Mouse (Mus musculus) B cell, adult 2 months (primary cell): ENCODE results near the gene Whamm.
A peak's percentile ranks its signal among the peaks of the same experiment; 100 is the strongest.

Experiments used
- DNase-seq, 2 experiments: peaks; one replicate each; pipeline ENCODE4 v3.0.0; 2022

Gene Whamm

DNA sequence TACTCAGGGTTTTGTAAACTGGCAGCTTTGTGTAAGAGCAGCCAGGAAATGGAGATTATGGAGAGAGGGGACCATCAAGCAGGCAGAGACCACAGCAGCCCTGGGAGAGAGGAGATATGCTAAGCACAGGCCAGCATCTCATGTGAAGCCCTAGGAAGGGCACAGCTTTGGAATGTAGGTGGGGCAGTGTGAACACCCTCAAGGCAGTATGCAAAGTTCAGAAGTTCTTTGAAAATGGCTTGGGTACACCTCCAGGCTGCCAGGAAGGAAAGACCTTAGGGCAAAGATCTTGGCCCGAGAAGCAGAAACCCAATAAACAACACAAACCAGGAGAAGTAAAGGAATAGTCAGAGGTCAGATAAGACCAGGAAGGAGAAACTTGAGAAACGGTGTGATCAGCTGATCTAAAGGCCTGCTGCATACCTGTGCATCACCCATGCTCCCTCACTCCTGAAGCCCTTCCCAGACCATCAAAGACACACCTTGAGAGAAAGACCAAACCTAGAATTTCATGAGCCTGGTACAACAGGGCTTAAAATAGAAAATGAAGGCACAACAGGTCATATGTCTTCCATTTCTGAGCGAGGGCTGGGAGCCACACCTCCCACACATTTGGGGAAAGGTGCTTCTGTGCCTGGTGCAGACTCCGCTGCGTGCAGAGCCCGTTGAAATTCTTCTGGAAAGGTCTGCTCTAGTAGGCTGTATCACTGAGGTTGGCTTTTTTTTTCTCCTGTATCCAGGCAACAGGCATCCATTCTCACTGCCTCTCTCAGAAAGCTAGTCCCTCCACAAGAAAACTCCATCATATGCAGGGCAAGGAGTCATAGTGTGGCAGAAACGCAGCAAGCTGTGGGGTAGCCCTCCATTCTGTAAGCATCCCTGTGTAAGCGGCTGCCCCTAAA is 28.6 kb downstream of the Whamm start:
- no peak for DNase-seq

DNA sequence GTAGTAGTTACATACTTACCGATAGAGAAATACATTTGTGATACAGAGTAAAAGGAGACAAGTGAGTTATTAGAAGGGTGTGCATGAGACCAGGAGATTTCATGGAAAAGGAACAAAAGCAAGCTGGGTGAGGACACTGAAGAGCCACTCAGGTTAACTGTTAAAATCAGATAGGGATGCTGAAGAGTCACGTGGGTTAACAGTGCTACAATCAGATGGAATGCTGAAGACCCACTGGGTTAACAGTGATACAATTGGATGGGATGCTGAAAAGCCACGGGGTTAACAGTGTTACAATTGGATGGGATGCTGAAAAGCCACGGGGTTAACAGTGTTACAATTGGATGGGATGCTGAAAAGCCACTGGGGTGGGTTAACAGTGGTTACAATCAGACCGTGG is 33.9 kb downstream of the Whamm start:
- DNase-seq = no peak

DNA sequence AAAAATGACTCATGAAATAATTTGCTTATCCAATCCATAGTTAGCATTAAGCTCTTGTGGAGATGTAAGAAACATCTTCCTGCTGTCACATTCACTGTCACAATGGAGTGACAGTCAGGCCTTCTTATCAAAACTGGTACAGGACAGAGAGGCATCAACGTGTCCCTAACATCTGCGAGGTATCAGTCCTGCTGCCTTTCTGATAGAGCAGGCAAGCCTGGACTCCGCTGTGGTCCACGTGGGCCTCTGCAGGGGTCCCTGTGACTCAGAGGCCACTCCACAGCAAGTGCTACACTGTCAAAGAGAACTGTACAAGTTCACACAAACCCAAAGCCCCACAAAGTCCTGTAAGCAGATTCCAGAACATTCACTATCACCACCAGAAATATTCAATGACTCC is 34.4 kb downstream of the Whamm start:
- no peak for DNase-seq

DNA sequence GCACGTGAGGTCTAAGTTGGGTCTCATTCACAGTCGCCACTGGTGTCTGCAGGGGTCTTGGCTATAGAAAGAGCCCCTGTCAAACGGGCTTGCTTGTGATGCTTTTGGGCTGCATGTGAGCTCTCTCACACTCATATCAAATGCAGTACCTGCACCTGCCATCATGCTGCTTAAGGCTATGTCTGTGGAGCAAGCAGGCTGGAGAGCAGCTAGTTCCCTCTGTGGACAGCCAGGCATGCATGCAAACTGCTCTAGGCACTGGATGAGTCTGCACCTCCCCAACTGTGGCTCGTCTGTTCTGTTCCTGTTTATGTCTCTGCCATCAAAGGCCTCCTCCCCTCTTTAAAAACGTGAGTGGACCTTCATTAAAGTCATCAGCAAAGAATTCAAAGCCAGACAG is 35.4 kb downstream of the Whamm start:
- no peak for DNase-seq

DNA sequence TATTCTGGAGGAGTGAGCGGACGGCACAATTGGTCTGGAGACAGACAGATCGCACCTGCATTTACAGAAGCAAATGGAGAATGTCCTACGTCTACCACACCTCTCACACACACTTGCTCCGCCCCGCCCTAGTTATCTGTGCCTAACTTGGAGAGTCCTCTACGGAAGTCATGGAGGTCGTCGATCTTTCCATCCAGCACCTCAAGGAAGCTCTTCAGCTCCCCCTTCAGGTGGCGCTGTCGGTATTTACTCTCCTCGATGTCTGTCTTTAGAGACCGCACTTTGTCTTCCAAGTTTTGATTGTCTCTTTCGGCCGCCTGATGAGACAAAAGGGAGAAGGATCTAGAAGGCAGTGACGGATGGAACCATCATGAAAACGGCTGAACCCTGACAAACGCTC is 39.1 kb downstream of the Whamm start:
- peak in 1 of 2 experiments; percentile 5 for DNase-seq

DNA sequence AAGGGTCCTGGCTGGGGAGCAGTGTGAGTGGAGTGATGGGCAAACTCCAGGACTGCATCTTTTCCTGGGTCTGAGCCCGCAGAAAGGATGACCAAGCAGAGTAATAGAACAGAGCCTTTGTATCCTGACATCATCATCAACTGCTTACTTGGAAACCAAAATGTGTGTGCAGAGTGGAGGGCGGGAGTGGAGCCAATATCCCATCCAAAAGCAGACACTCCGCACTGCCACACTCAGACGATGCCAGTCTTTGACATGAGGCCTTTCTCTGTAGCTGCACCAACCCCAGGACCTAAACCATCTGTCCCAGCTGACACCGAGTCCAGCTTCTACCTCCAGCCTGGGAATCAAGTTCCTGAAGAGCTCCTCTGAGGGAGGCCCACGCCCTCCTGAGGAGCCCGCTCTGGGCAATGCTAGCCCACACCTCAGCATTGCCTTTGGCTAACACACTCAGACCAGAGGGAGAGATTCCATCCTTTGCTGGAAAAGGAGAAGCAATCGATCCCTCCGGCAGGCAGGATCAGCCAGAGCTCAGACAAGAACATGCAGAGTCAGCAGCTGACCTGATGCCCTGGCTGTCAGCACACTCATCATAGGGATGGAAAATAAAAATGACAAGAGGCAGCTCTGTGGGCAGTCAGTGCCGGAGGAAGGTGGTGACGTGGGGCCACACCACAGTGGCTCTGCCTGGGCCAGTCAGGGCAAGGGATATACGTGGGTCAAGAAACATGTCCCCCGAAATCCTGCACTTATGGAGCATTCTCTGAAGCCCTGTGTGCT is 42.0 kb downstream of the Whamm start:
- no peak for DNase-seq

DNA sequence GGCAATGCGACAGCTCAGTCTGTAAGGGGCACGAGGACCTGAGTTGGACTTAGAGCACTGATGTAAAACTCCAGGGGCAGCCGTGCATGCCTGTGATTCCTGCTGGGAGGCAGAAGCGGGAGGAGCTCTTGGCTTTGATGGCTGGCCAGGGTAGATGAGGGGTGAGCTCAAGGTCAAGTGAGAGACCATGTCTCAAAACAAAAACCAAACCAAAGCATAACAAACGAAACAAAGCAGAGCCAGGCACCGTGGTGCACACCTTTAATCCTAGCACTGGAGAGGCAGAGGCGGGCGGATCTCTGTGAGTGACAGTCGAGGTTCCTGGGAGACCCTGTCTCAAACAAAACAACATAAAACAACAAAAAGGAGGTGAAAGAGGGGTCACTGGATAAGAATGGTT is 44.0 kb downstream of the Whamm start:
- DNase-seq = no peak

DNA sequence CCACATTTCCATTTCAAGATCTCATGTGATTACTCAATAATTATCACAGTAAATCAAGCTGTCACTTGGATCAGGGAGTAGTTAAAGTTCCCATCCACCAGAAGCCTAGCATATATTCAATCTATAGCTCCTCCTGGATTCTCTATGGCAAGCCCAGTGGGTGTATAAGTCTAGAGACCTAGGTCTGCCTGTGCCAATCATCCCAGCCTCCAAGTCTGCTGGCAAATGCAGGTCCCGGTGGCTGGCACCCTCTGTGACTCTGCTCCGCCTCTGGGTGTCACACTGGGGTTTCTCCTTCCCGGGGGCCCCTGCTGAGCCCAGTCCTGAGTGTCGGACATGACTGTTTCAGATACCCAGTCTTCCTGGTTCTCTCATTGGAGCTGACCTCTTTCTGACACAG is 51.7 kb downstream of the Whamm start:
- no peak for DNase-seq

DNA sequence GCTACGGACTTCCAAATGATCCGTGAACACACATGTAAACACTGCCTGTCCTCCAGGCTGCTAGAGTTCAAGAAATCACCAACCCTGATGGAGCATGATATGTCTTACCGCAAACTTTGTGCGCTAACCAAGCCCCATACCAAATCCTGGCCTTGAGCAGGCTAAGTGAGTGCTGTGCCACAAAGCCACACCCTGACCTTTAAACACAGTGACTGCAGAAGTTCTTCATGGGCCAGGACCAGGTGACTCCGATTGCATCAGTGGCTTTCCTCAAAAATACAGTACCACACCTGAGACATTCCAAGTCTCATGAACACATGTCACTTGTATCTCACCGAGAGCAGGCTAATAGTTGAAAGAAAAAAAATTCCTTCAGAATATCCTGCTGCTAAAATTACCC is 52.7 kb downstream of the Whamm start:
- DNase-seq = no peak

DNA sequence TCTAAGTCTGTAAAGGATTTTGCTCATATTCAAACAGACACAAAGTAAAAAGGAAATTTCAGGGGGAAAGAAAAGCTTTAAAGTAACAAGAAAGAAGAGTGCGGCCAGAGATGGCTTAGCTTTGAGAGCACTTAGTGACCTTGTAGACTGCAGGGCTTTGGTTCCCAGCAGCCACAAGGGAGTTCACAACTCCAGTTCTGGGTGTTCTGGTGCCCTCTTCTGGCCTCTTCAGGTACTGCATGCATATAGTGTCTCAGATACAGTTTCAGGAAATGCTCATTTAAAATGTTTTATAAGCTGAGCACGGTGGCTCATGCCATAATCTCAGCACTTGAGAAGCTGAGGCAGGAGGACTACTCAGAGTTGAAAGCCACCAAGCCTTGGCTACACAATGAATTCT is 55.4 kb downstream of the Whamm start:
- peak; percentile 58 to 59 for DNase-seq

DNA sequence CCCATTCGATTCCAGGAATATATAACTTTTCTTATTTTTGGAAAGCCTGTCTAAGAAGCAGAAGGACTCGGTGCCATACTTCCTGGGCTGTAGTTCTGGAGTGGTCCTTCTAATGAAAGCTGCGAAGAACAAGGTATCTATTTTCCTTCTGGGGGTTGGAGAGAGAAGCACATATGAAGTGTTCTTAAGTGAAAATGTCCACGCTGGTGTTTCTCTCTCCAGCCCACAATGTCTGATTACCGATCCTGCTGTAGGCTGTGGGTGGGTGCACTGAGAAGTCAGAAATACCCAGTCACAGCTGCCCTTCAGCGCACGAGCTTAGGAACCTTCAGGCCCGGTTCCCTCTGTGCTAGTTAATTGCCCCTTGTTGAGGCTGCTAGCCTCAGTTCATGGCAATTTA is 60.2 kb downstream of the Whamm start:
- no peak for DNase-seq

DNA sequence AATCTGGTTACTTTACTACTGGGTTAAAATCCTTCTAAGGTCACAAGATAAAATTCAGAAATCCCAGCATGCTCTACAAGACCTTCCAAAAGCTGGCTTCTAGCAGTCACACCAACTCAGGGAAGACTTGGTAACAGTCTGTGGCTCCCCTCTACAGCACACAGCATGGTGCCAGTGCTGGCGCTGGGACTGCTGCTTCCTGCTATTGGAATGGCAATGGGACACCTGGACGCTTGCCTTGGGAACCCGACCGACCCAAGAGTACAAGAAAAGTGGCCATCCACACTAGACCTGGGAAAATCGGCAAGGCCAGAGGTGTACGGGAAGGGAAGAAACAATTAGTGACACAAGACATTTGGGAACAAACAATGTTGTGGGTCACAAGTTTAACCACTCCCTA is 61.5 kb downstream of the Whamm start:
- DNase-seq = no peak

DNA sequence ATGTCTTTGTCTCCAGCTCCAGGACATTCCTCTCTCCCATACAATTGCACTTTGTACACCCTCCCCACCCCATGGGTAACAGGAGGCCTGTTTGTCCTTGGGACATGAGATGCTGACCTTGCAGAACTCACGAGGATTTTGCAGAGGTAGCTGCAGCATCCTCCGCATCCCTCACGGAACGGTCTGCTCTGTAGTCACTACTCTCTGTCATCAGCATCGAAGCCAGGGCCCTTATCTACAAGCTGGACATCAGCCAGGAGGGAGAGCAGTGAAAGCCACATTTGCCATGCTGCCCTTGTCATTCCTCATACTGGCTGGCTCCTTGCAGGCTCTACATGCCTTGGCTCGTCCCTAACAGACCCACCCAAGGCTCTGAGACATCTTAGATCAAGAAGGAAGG is 70.0 kb downstream of the Whamm start:
- DNase-seq = no peak

DNA sequence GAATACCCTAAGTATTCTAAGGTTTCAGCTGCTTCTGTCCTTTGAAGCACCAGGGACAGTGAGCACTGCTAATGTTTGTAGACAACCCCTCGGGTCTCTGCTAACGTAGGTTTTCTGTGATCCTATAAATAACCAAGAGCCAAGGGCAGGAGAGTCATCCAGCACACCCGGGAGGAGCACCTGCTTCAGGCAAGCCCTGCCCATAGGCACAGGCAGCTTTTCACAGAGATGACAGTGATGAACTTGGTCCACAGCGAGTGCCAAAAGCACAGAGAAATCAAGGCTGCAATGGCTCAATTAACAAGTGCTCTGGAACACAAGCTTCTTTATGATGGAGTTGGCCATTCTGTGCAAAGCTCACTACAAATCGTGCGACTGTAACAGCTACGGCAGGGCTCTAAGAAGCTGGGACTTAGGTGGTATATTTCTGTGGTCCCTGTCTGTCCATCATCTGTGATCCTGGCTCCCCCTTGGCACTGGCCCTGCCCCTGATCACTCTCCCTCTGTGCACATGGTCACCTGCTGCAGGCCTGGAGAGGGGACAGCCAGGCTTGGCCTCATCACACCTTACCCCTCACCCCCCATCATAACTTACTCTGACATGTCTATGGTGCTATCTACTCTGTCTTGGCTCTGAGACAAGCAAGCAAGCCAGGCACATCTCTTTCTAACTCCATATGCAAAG is 73.6 kb downstream of the Whamm start:
- no peak for DNase-seq
